Mouse (Mus musculus) embryonic facial prominence, embryonic 14.5 days (tissue): Measurements from ENCODE around the gene Fam168a. TPM values are rescaled to one million over a fixed set of nuclear protein-coding genes. Genes with fewer than 3 reads are reported as not detected.
A peak's percentile ranks its signal among the peaks of the same experiment; 100 is the strongest.

Experiments used
- ATAC-seq: fragments of 200-750 bp; cut with Nextera tagmentation; 2 replicates; pipeline ENCODE4 v1.8.0; 2017; ENCODE audit warnings: low read depth, moderate number of reproducible peaks, moderate TSS enrichment
- DNase-seq: peaks from one replicate; pipeline ENCODE4 v3.0.0-alpha.2; 2015; ENCODE audit warnings: low spot score
- H3K27ac ChIP-seq: fragments of 300-500 bp; sonication (generic); replicated peaks from 2 replicates; pipeline ENCODE4 v1.5.1; 2014; ENCODE audit warnings: low read depth, mild to moderate bottlenecking, low read length, moderate library complexity
- H3K27me3 ChIP-seq: fragments of 300-500 bp; sonication (generic); replicated peaks from 2 replicates; pipeline ENCODE4 v1.6.1; 2014; ENCODE audit warnings: low read length; ENCODE audit not compliant: control insufficient read depth, insufficient read depth
- H3K36me3 ChIP-seq: fragments of 300-500 bp; sonication (generic); 2 replicates; pipeline ENCODE4 v1.6.1; 2014; ENCODE audit warnings: low read length, mixed read lengths; ENCODE audit not compliant: control insufficient read depth, insufficient read depth
- H3K4me1 ChIP-seq: fragments of 300-500 bp; sonication (generic); 2 replicates; pipeline ENCODE4 v1.6.1; 2014; ENCODE audit warnings: antibody characterized with exemption, low read length; ENCODE audit not compliant: control insufficient read depth, insufficient read depth
- H3K4me2 ChIP-seq: fragments of 300-500 bp; sonication (generic); 2 replicates; pipeline ENCODE4 v1.6.1; 2014; ENCODE audit warnings: low read depth, mild to moderate bottlenecking, low read length, moderate library complexity, mixed read lengths
- H3K4me3 ChIP-seq: fragments of 300-500 bp; sonication (generic); 2 replicates; pipeline ENCODE4 v1.5.1; 2014; ENCODE audit warnings: low read depth, mild to moderate bottlenecking, low read length
- H3K9ac ChIP-seq: fragments of 300-500 bp; sonication (generic); 2 replicates; pipeline ENCODE4 v1.6.1; 2014; ENCODE audit warnings: low read depth, mild to moderate bottlenecking, low read length, moderate library complexity, mixed read lengths
- H3K9me3 ChIP-seq: fragments of 300-500 bp; sonication (generic); 2 replicates; pipeline ENCODE4 v1.6.1; 2016; ENCODE audit warnings: low read length; ENCODE audit not compliant: control insufficient read depth
- WGBS: fragments of 180-500 bp; shearing (Covaris S2); extraction: QIAGEN DNeasy Blood & Tissue Kit; methylation state at CpG from one replicate; pipeline ENCODE4 v1.1.7; 2014; 5-methylcytosine and 5-hydroxymethylcytosine counted together
- polyA plus RNA-seq: library from polyadenylated mRNA; unstranded; fragments of >200 nt; fragmentation: Nextera tagmentation; extraction: Ambion mirVana; gene quantifications from 2 replicates; pipeline ENCODE4 v1.2.1, GENCODE M21; 2014

Gene Fam168a
- polyA plus RNA-seq, 1 experiment from 2014 or later, result 42.3 TPM

- no peak overlapping the region for H3K4me2 ChIP-seq
- H3K4me1 ChIP-seq, result peaks cover 31% of the 10 kb centered on the region
- no peak overlapping the region for H3K27ac ChIP-seq
- no peaks in the 10 kb centered on the region for H3K36me3 ChIP-seq
- H3K9me3 ChIP-seq, result no peaks in the 10 kb centered on the region
- H3K9ac ChIP-seq, result no peak overlapping the region
- H3K27me3 ChIP-seq, result no peaks in the 10 kb centered on the region
- no peak for ATAC-seq
- no peak for DNase-seq
- whole genome bisulfite sequencing, result 69% methylated on average over 3 of the region's 3 CpGs
- H3K4me3 ChIP-seq, result no peak overlapping the region
Measured at GRCm38 (mm10) chr7:100853396-100853795, 147.0 kb downstream of the Fam168a start.

GRCm38 (mm10) chr7:100854137-100854814 lies 147.8 kb downstream of the Fam168a start:
- Histone ChIP-seq H3K27ac (no peak overlapping the region; the same call in 1 of the 2 replicates), H3K4me3 (no peak overlapping the region), H3K4me2 (no peak overlapping the region), H3K9ac (no peak overlapping the region), H3K9me3 (no peaks in the 10 kb centered on the region), H3K27me3 (no peaks in the 10 kb centered on the region), H3K4me1 (peaks cover 31% of the 10 kb centered on the region), H3K36me3 (no peaks in the 10 kb centered on the region)
- no peak for ATAC-seq
- 36% methylated on average over 5 of the region's 6 CpGs for WGBS
- no peak for DNase-seq

DNA sequence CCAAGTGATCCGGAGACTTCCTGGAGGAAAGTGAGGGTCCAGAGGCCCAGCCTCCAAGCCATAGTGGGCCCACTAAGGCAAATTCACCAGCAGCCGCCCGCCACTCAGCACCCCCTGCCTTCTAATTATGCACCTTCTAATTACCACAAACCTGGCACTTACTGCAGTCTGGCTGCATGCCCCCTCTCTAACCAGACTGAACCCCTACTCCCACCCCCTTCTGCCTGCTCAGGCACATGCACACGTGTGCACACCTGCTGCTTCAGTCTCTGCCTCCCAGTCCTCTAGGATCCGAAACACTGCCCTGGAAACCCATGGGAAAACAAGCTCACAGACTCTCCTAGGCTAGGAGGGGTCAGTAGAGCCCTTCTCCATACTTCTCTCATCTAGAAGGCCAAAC lies 148.4 kb downstream of the Fam168a start:
- DNase-seq, result no peak

DNA sequence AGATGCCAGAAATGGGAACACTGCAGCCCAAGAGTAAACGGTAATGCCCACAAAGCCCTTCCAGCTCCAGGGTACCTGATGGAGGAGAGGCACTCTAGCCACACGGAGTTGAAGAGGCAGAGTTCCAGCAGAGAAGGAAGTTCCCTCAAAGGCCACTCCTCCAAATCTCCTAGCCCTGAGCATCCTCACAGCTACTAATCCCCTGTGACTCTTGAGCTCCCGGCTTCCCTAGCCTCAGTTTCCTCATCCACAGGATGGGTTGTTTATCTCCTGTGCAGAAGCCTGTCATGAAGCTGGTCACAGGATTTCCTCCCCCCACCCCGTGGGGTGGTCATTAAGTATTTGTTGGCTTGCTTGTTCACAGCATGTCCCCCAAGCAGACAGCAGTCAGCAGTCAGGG lies 148.9 kb downstream of the Fam168a start:
- Histone ChIP-seq H3K4me1 (peaks cover 31% of the 10 kb centered on the region), H3K27ac (no peak overlapping the region), H3K27me3 (no peaks in the 10 kb centered on the region), H3K9me3 (no peaks in the 10 kb centered on the region), H3K4me2 (no peak overlapping the region), H3K4me3 (no peak overlapping the region), H3K36me3 (no peaks in the 10 kb centered on the region), H3K9ac (no peak overlapping the region)
- ATAC-seq (no peak), DNase-seq (no peak)
- WGBS, result 37% methylated on average over 4 of the region's 4 CpGs

More for the DNA sequence above, 148.4 kb downstream of the Fam168a start:
- H3K4me3 ChIP-seq, result no peak overlapping the region
- H3K4me2 ChIP-seq, result no peak overlapping the region
- H3K27me3 ChIP-seq, result no peaks in the 10 kb centered on the region
- no peaks in the 10 kb centered on the region for H3K9me3 ChIP-seq
- 68% methylated on average over 5 of the region's 5 CpGs for WGBS
- no peak overlapping the region for H3K9ac ChIP-seq
- H3K4me1 ChIP-seq, result peaks cover 31% of the 10 kb centered on the region
- no peak for ATAC-seq
- no peak overlapping the region for H3K27ac ChIP-seq
- no peaks in the 10 kb centered on the region for H3K36me3 ChIP-seq

DNA sequence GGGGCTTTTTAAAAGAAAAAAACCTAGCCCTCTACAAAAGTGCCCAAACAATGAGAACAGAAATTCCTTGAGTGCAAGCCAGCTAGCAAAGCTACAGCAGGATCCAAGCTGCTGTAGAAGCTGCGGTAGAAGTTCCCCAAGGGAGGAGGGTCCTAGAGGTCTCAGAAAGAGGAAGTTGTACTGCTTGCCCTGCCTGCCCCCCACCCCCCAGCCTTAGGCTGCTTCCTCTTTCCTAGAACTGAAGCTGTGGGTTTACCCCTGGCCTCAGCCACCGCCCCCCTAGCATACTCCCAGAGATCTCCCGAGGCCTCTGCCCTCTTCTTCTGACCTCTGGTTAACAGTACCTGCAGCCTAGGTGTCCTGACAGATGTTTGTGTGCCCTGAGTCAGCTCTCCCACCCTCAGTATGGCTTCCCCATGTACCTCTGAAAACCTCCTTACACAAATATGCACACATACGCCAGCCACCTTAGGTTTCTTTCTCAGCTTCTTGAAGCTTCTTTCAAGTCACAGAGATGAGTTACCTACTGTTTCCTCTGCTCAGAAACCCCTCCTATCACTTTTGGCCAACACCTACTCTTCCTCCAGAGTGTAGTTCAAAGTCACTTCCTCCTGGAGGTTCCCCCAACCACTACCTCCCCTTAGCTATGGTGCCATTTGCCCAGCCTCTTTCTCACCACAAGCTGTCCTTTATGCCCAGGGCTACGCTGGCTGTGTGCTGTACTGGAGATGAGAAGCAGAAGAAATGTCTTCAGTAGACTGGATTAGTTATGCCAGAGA lies 149.5 kb downstream of the Fam168a start:
- H3K4me1 ChIP-seq, result peaks cover 38% of the 10 kb centered on the region
- H3K9me3 ChIP-seq, result no peaks in the 10 kb centered on the region
- 49% methylated on average over 5 of the region's 5 CpGs for WGBS
- no peak overlapping the region for H3K9ac ChIP-seq
- no peaks in the 10 kb centered on the region for H3K27me3 ChIP-seq
- H3K36me3 ChIP-seq, result no peaks in the 10 kb centered on the region
- no peak overlapping the region for H3K4me2 ChIP-seq
- DNase-seq, result peak; percentile 58
- H3K4me3 ChIP-seq, result no peak overlapping the region
- H3K27ac ChIP-seq, result no peak overlapping the region; the same call in 1 of the 2 replicates
- ATAC-seq, result no peak; the same call in 1 of the 2 replicates

GRCm38 (mm10) chr7:100860450-100860849 lies 154.0 kb downstream of the Fam168a start:
- Histone ChIP-seq H3K4me3 (no peak overlapping the region), H3K27me3 (no peaks in the 10 kb centered on the region), H3K36me3 (no peaks in the 10 kb centered on the region), H3K9me3 (no peaks in the 10 kb centered on the region), H3K27ac (no peak overlapping the region), H3K4me2 (no peak overlapping the region), H3K9ac (no peak overlapping the region), H3K4me1 (peaks cover 19% of the 10 kb centered on the region; the same call in 1 of the 2 replicates)
- ATAC-seq, result no peak
- DNase-seq, result no peak
- WGBS, result 70% methylated on average over 3 of the region's 3 CpGs

DNA sequence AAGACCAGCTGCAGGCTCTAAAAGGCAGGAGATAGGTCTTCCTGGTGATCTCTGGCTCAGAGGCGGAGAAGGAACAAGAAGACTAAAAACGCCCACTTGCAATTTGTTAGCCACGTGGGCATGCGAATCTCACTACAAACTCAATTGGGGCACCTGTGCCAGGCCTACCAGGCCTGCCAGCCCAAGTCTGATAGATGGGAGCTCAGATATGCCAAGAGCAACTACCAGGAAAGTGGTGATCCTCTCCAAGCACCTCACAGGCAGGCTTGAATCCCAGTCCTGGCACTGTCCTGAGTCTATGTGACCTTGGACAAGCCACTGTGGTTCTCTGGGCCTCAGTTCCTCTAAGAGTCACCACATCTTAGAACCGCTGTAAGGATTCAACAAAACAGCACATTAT lies 154.8 kb downstream of the Fam168a start:
- H3K27ac ChIP-seq, result no peak overlapping the region
- 90% methylated on average over 5 of the region's 5 CpGs for WGBS
- H3K4me1 ChIP-seq, result peaks cover 13% of the 10 kb centered on the region; the same call in 1 of the 2 replicates
- no peaks in the 10 kb centered on the region for H3K36me3 ChIP-seq
- no peaks in the 10 kb centered on the region for H3K9me3 ChIP-seq
- no peak overlapping the region for H3K9ac ChIP-seq
- no peak for DNase-seq
- no peak for ATAC-seq
- no peaks in the 10 kb centered on the region for H3K27me3 ChIP-seq
- H3K4me3 ChIP-seq, result no peak overlapping the region
- H3K4me2 ChIP-seq, result no peak overlapping the region

DNA sequence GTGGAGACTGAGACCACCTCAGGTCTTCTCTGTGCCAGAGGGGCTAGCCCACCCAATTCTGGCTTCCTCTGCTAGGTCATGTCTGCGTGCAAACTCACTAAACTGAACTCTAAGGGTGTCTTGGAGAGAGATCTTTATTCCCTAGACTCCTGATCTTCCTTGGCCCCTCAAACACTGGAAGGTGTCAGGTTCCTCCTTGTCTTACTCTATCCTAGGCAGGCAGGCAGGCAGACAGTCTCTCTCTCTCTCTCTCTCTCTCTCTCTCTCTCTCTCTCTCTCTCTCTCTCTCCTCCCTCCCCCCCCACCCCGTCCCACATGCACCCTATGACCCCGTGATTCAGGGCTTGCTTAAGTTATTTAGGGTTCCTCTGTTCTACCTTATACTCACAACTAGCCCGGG lies 155.9 kb downstream of the Fam168a start:
- Histone ChIP-seq H3K27ac (no peak overlapping the region), H3K9me3 (no peaks in the 10 kb centered on the region), H3K36me3 (no peaks in the 10 kb centered on the region), H3K9ac (peak overlapping the region; percentile 80), H3K27me3 (no peaks in the 10 kb centered on the region), H3K4me3 (peak overlapping the region; percentile 75), H3K4me2 (peak overlapping the region; percentile 97), H3K4me1 (peaks cover 13% of the 10 kb centered on the region; the same call in 1 of the 2 replicates)
- DNase-seq (no peak), ATAC-seq (no peak)
- WGBS, result 9% methylated on average over 4 of the region's 4 CpGs
